Mouse (Mus musculus) testis, adult 10 weeks (tissue): ENCODE measurements around the gene Gpr150. TPM values are rescaled to one million over a fixed set of nuclear protein-coding genes. Genes with fewer than 3 reads are reported as not detected.

Experiments
- polyA plus RNA-seq: library from polyadenylated mRNA; stranded (reverse); fragments of 350-450 nt; fragmentation: Illumina TruSeq; extraction: RNeasy Lipid Tissue Mini Kit (QIAGEN cat#74804); gene quantifications from one replicate; pipeline ENCODE4 v1.2.3, GENCODE M21; 2014; ENCODE audit warnings: low read depth, low replicate concordance

Gene Gpr150
- not detected for polyA plus RNA-seq

GRCm38 (mm10) chr13:76056896-76057266 is at the start of gene Gpr150:
TSS of gene Gpr150 (minus strand) at chr13:76056996.

GRCm38 (mm10) chr13:76098493-76099303 is 41.9 kb upstream of the Gpr150 start, which contains the start of the genes Arsk and Ttc37:
TSS of gene Arsk (minus strand) at chr13:76098660.
TSS of gene Ttc37 (plus strand) at chr13:76098734.

GRCm38 (mm10) chr13:76017974-76018843 is 38.6 kb downstream of the Gpr150 start, which contains the start of gene Rfesd:
TSS of gene Rfesd (minus strand) at chr13:76018719.

Other genes starting within 250 kb of the Gpr150 start
- 4.1 TPM for gene Glrx, start 217.1 kb downstream of the Gpr150 start, polyA plus RNA-seq
- gene Rhobtb3, start 113.1 kb downstream of the Gpr150 start, polyA plus RNA-seq: 30.7 TPM
- gene Spata9, start 89.8 kb downstream of the Gpr150 start, polyA plus RNA-seq: 294 TPM
- gene Rfesd, start 38.3 kb downstream of the Gpr150 start, polyA plus RNA-seq: 128 TPM
- gene Arsk, start 41.7 kb upstream of the Gpr150 start, polyA plus RNA-seq: 19.8 TPM
- 17.0 TPM for gene Ttc37, start 41.7 kb upstream of the Gpr150 start, polyA plus RNA-seq
- 145 TPM for gene Fam81b, start 248.1 kb upstream of the Gpr150 start, polyA plus RNA-seq